Mouse (Mus musculus): ENCODE measurements around the gene 4930519P11Rik. TPM values are rescaled to one million over a fixed set of nuclear protein-coding genes. Genes with fewer than 3 reads are reported as not detected.

Gene 4930519P11Rik
- total RNA-seq, 1 experiment from 2014 or later, result not detected

GRCm38 (mm10) chr2:154633039-154633742, 20.0 kb upstream of the 4930519P11Rik start:
- ATAC-seq (replicated peaks; ENCODE audit: low read depth, poor library complexity, severe bottlenecking), result no peak

- ATAC-seq (replicated peaks; ENCODE audit: low read depth, poor library complexity, severe bottlenecking), result no peak; the same call in 1 of the 2 replicates
These were observed 19.1 kb upstream of the 4930519P11Rik start for GRCm38 (mm10) chr2:154632203-154632780.

GRCm38 (mm10) chr2:154630531-154630930, 17.3 kb upstream of the 4930519P11Rik start:
- no peak for ATAC-seq (replicated peaks; ENCODE audit: low read depth, poor library complexity, severe bottlenecking)

- no peak for ATAC-seq (replicated peaks; ENCODE audit: low read depth, poor library complexity, severe bottlenecking)
These were observed 10.9 kb upstream of the 4930519P11Rik start for GRCm38 (mm10) chr2:154624137-154624536.

GRCm38 (mm10) chr2:154621684-154622083, 8.4 kb upstream of the 4930519P11Rik start:
- ATAC-seq (replicated peaks; ENCODE audit: low read depth, poor library complexity, severe bottlenecking), result no peak

DNA sequence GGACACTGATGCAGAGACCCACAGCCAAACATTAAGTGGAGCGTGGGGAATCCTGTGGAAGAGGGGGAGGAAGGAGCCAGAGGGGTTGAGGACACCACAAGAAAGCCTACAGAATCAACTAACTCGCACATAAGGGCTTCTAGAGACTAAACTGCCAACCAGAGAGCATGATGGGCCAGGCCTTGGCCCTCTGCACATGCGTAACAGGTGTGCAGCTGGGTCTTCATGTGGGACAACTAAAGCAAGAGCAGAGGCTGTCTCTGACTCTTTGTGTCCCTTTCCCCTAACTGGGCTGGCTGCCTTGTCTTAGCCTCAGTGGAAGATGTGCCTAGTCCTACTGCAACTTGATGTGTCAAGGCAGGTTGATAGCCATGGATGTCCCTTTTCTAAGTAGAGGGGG, 3.8 kb upstream of the 4930519P11Rik start:
- no peak for ATAC-seq (replicated peaks; ENCODE audit: low read depth, poor library complexity, severe bottlenecking)

DNA sequence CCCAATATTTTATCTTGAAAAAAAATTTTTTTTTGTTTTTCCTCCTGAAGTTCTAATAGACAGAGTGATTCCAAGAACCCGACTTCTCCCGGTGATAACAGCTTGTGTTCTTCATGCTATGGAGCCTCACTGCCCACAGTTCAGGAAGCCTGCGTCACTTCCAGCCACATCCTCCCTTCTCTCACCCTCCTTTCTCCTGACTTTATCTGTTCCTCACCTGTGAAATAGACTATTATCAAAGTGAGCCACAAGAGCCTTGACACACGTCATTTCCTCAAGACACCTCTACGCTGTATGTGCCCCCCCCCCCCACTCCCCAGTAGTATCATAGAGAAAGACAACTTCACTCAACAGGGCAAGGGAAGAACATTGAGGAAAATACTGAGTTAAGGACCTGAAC, 2.4 kb upstream of the 4930519P11Rik start:
- ATAC-seq (replicated peaks; ENCODE audit: low read depth, poor library complexity, severe bottlenecking), result peak; percentile 52

GRCm38 (mm10) chr2:154614841-154615576, 1.8 kb upstream of the 4930519P11Rik start:
- no peak for ATAC-seq (replicated peaks; ENCODE audit: low read depth, poor library complexity, severe bottlenecking)

- no peak for ATAC-seq (replicated peaks; ENCODE audit: low read depth, poor library complexity, severe bottlenecking)
These were observed 4.0 kb downstream of the 4930519P11Rik start for GRCm38 (mm10) chr2:154609050-154609767.

- no peak for ATAC-seq (replicated peaks; ENCODE audit: low read depth, poor library complexity, severe bottlenecking)
These were observed 6.3 kb downstream of the 4930519P11Rik start for GRCm38 (mm10) chr2:154606965-154607364.

DNA sequence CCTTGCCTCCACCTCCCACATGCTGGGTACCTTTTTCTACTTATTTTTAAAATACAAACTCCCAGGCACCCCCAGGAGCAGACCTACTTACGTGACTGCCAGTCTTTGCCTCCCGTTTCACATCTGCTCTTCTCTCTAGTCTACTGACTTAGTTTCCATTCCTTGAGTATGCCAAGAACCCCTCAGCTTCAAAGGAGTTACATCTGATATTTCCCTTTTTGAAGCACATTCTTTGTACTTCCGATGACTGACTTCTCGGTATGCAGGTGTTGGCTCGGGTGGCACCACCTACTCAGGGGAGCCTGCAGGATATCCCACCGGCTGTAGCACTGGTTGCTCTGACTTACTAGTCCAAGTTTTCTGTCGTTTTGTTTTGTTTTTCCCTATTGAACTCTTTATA, 9.1 kb downstream of the 4930519P11Rik start:
- ATAC-seq (replicated peaks; ENCODE audit: low read depth, poor library complexity, severe bottlenecking), result peak; percentile 9

DNA sequence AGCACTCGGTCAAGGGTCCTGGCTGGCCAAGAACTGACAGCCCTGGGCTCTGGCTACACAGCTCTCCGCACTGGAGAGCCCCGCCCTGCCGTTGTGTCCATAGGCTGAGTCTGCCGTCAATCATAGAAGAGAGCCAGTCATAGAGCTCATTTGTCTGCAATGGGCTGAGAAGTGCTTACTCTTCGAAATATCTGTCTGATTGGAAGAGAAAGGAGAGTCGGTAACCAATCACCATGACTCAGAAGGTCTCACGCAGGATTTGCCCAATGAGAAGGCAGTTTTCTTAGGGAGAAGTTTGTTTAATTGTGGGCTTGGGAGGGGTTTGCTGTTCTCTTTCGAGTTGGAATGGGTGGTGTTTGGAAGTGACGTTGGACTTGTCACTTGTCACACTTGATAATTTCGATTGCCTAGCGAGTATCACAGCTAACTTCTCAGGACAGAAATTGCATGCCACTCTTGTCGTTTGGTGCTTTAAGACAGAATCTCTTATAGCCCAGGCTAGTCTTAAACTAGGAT, 9.5 kb downstream of the 4930519P11Rik start, which contains the start of gene Pxmp4:
Pxmp4 (minus strand) TSS at position 71 of the 516 bp plus-strand sequence.
- ATAC-seq (replicated peaks; ENCODE audit: low read depth, poor library complexity, severe bottlenecking), result peak; percentile 98

- no peak for ATAC-seq (replicated peaks; ENCODE audit: low read depth, poor library complexity, severe bottlenecking)
These were observed 10.1 kb downstream of the 4930519P11Rik start for GRCm38 (mm10) chr2:154603007-154603637.

DNA sequence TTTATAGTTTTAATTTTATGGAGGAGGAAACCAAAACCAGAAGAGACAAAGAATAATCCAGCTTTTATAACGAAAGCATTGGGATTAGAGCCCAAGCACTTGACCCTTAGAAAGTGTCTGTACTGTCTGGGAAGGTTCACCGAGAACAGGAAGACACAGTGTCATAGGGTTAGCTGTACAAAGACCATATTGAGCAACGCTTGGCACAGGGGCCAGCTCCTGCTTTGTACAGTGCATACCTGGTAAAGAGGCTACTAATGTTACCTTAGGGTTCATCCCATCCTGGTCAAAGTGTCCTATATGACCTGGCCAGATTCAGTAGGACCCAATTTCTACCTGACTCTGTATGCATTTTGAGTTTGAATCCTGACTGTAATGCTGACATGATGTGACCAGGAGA, 11.9 kb downstream of the 4930519P11Rik start:
- ATAC-seq (replicated peaks; ENCODE audit: low read depth, poor library complexity, severe bottlenecking), result no peak

DNA sequence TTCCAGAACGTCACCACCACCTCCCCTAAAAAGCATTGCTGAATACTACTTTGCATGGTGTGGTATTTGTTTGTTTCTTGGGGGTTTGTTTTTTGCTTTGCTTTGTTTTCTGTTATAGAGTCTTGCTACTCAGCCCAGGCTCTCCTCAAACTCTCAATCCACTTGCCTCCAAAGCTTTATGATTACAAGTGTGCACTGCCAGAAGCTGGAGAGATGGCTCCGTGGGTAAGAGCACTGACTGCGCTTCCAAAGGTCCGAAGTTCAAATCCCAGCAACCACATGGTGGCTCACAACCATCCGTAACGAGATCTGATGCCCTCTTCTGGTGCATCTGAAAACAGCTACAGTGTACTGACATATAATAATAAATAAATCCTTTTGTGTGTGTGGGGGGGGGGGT, 12.7 kb downstream of the 4930519P11Rik start:
- no peak for ATAC-seq (replicated peaks; ENCODE audit: low read depth, poor library complexity, severe bottlenecking)

GRCm38 (mm10) chr2:154597399-154597798, 15.8 kb downstream of the 4930519P11Rik start:
- ATAC-seq (replicated peaks; ENCODE audit: low read depth, poor library complexity, severe bottlenecking), result peak; percentile 83

GRCm38 (mm10) chr2:154595775-154596174, 17.5 kb downstream of the 4930519P11Rik start:
- no peak for ATAC-seq (replicated peaks; ENCODE audit: low read depth, poor library complexity, severe bottlenecking)

DNA sequence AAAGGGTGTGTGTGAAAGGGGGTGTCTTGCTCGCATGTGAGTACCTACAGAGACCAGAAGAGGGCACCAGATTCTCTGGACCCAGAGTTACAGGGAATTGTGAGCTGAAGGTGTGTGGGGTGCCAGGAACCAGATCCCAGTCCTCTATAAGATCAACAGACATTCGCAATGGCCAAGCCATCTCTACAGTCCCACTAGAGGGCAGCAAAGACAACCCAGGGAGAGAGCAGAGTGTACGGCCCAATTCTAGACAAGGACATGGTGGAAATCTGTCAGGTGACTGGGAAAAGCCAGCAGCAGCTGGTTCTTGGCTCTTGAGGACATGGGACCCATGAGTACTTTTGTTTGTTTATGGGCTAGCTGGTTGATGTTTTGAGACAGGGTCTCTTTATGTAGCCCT, 20.2 kb downstream of the 4930519P11Rik start:
- peak; percentile 78 for ATAC-seq (replicated peaks; ENCODE audit: low read depth, poor library complexity, severe bottlenecking)

- ATAC-seq (replicated peaks; ENCODE audit: low read depth, poor library complexity, severe bottlenecking), result no peak
These were observed 22.0 kb downstream of the 4930519P11Rik start for GRCm38 (mm10) chr2:154591239-154591638.

DNA sequence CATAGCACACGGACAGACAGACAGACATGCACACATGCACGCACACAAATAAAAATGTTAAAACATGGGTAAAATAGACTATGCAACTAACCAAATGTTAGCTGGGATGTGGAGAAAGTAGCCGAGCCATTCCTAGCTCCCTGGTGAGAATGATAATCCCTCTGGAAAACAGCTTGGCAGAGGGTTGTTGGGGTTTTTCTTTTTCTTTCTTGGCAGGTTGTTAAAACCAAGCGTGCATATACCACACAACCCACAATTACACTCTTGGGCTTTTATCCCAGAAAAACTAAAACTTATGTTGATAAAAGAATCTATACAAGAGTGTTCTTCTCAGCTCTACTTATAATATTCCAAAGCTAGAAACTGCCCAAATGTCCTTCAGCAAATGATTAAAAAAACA, 24.2 kb downstream of the 4930519P11Rik start:
- ATAC-seq (replicated peaks; ENCODE audit: low read depth, poor library complexity, severe bottlenecking), result no peak

All from common myeloid progenitor, adult 5-6 weeks (primary cell).